Mouse (Mus musculus): ENCODE measurements around the gene Pmp22.
A peak's percentile ranks its signal among the peaks of the same experiment; 100 is the strongest.

Pmp22 gene

GRCm38 (mm10) chr11:63128784-63129183, at the start of gene Pmp22:
Gene Pmp22 (plus strand): TSS chr11:63128982.
- no peak for DNase-seq (ENCODE audit: low read depth, low spot score)

GRCm38 (mm10) chr11:63084536-63084935, 44.2 kb upstream of the Pmp22 start:
- DNase-seq (ENCODE audit: low read depth, low spot score): peak; percentile 19

- DNase-seq (ENCODE audit: low read depth, low spot score): no peak
Measured at GRCm38 (mm10) chr11:63088672-63089071, 40.1 kb upstream of the Pmp22 start.

GRCm38 (mm10) chr11:63090210-63090609, 38.6 kb upstream of the Pmp22 start:
- DNase-seq (ENCODE audit: low read depth, low spot score): no peak

GRCm38 (mm10) chr11:63090986-63091385, 37.8 kb upstream of the Pmp22 start:
- DNase-seq (ENCODE audit: low read depth, low spot score): no peak

- DNase-seq (ENCODE audit: low read depth, low spot score): no peak
Measured at GRCm38 (mm10) chr11:63092271-63092670, 36.5 kb upstream of the Pmp22 start.

- no peak for DNase-seq (ENCODE audit: low read depth, low spot score)
Measured at GRCm38 (mm10) chr11:63093601-63094000, 35.2 kb upstream of the Pmp22 start.

- DNase-seq (ENCODE audit: low read depth, low spot score): no peak
Measured at GRCm38 (mm10) chr11:63094496-63094895, 34.3 kb upstream of the Pmp22 start.

GRCm38 (mm10) chr11:63098016-63098415, 30.8 kb upstream of the Pmp22 start:
- no peak for DNase-seq (ENCODE audit: low read depth, low spot score)

- DNase-seq (ENCODE audit: low read depth, low spot score): no peak
Measured at GRCm38 (mm10) chr11:63099390-63099789, 29.4 kb upstream of the Pmp22 start.

GRCm38 (mm10) chr11:63103256-63103655, 25.5 kb upstream of the Pmp22 start:
- DNase-seq (ENCODE audit: low read depth, low spot score): no peak

GRCm38 (mm10) chr11:63104026-63104425, 24.8 kb upstream of the Pmp22 start:
- no peak for DNase-seq (ENCODE audit: low read depth, low spot score)

- peak; percentile 47 for DNase-seq (ENCODE audit: low read depth, low spot score)
Measured at GRCm38 (mm10) chr11:63109230-63109775, 19.5 kb upstream of the Pmp22 start.

- DNase-seq (ENCODE audit: low read depth, low spot score): no peak
Measured at GRCm38 (mm10) chr11:63110329-63110728, 18.5 kb upstream of the Pmp22 start.

- DNase-seq (ENCODE audit: low read depth, low spot score): no peak
Measured at GRCm38 (mm10) chr11:63114807-63115641, 13.8 kb upstream of the Pmp22 start.

GRCm38 (mm10) chr11:63116652-63117051, 12.1 kb upstream of the Pmp22 start:
- no peak for DNase-seq (ENCODE audit: low read depth, low spot score)

GRCm38 (mm10) chr11:63117266-63117665, 11.5 kb upstream of the Pmp22 start:
- DNase-seq (ENCODE audit: low read depth, low spot score): no peak

- DNase-seq (ENCODE audit: low read depth, low spot score): no peak
Measured at GRCm38 (mm10) chr11:63119791-63120190, 9.0 kb upstream of the Pmp22 start.

GRCm38 (mm10) chr11:63122249-63122648, 6.5 kb upstream of the Pmp22 start:
- no peak for DNase-seq (ENCODE audit: low read depth, low spot score)

- DNase-seq (ENCODE audit: low read depth, low spot score): no peak
Measured at GRCm38 (mm10) chr11:63122776-63123350, 5.9 kb upstream of the Pmp22 start.

GRCm38 (mm10) chr11:63124316-63124715, 4.5 kb upstream of the Pmp22 start:
- DNase-seq (ENCODE audit: low read depth, low spot score): peak; percentile 60

GRCm38 (mm10) chr11:63125832-63126456, 2.8 kb upstream of the Pmp22 start:
- no peak for DNase-seq (ENCODE audit: low read depth, low spot score)
